ENCODE assay signal across 16 mouse cellular contexts in the genomic region with DNA sequence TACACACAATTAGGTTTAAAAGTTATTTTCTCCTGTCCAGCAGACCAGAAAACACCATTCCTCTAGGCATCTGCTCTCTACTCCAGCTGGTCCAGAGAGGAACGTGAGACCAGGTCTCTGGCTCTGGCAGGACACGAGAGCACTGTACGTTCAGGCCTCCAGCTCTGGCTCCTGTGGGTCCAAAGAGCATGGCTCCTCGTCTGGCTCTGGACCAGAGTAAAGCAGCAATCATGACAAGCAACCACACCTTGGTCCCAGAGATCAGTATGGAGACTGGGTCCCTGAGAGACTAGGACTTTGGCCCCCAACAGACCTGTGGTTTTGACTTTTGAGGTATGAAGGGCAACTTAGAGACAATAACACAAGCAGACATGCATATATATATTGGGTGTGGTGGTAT. TPM values are rescaled to one million over a fixed set of nuclear protein-coding genes. Genes with fewer than 3 reads are reported as not detected.
"Had no signal": no experiment of that assay in that cellular context is flagged by ENCODE, and none has a peak within 500 bp of the region (broad histone marks: within the 10 kb centered on the region; RNA-seq: fewer than 3 reads in every experiment).

No protein-coding gene starts in this region.

- H3K36me3 ChIP-seq: hindbrain, embryonic 15.5 days; limb, embryonic 10.5 days; midbrain, embryonic 10.5 days had no signal

- H3K4me2 ChIP-seq: hindbrain, embryonic 15.5 days had no signal

- H3K27me3 ChIP-seq: hindbrain, embryonic 15.5 days had no signal

- H3K9ac ChIP-seq: hindbrain, embryonic 15.5 days had no signal

- DNase-seq: lung, adult 18-20 months; lung, postnatal 4 days; midbrain, embryonic 14.5 days; spleen, adult 18-20 months; thymus, adult 18-20 months; thymus, postnatal 14 days had no signal

- H3K4me3 ChIP-seq: hindbrain, embryonic 15.5 days; limb, embryonic 10.5 days; midbrain, embryonic 10.5 days; myocyte had no signal

- H3K27ac ChIP-seq: hindbrain, embryonic 15.5 days; limb, embryonic 10.5 days; midbrain, embryonic 10.5 days had no signal

- H3K9me3 ChIP-seq: hindbrain, embryonic 15.5 days; limb, embryonic 10.5 days; midbrain, embryonic 10.5 days had no signal

- H3K4me1 ChIP-seq: hindbrain, embryonic 15.5 days; limb, embryonic 10.5 days; midbrain, embryonic 10.5 days had no signal

RNA-seq across cellular contexts. Expression of gene Kcng3, which starts 41.0 kb away (rescaled TPM):
- total RNA-seq: megakaryocyte, adult 5-6 weeks; neutrophil, adult 5-6 weeks had no signal
- polyA plus RNA-seq: kidney, embryonic 14.5 days; limb, embryonic 10.5 days; lung, embryonic 16.5 days; midbrain, embryonic 10.5 days; midbrain, embryonic 14.5 days; myocyte; neural tube, embryonic 11.5 days; stomach, embryonic 14.5 days had no signal
